Mouse (Mus musculus): ENCODE data around the gene Lrrc20. TPM values are rescaled to one million over a fixed set of nuclear protein-coding genes. Genes with fewer than 3 reads are reported as not detected.

Gene Lrrc20
- 9.3 and 10.9 TPM in 2 replicates for polyA plus RNA-seq (2012)

GRCm38 (mm10) chr10:61475594-61476439 lies at the start of gene Lrrc20:
Lrrc20 (plus strand) TSS chr10:61475801.

GRCm38 (mm10) chr10:61452645-61453044 lies 23.0 kb upstream of the Lrrc20 start, which contains the start of gene Eif4ebp2:
Eif4ebp2 (minus strand) TSS chr10:61452661.

Other genes with a start within 250 kb of the Lrrc20 start
- gene Adamts14, start 202.4 kb upstream of the Lrrc20 start, polyA plus RNA-seq (2012), result 0.91 and 1.8 TPM in 2 replicates
- 0.43 and 0.73 TPM in 2 replicates for gene Prf1, start 178.0 kb upstream of the Lrrc20 start, polyA plus RNA-seq (2012)
- gene Pald1, start 92.3 kb upstream of the Lrrc20 start, polyA plus RNA-seq (2012), result 0.07 and 0.14 TPM in 2 replicates
- gene Nodal, start 57.8 kb upstream of the Lrrc20 start, polyA plus RNA-seq (2012), result not detected in 2 replicates
- gene Eif4ebp2, start 23.1 kb upstream of the Lrrc20 start, polyA plus RNA-seq (2012), result 89.0 and 96.0 TPM in 2 replicates
- gene Npffr1, start 119.7 kb downstream of the Lrrc20 start, polyA plus RNA-seq (2012), result 0.02 TPM in 1 of 2 replicates, not detected in the other
- gene Ppa1, start 172.8 kb downstream of the Lrrc20 start, polyA plus RNA-seq (2012), result 38.7 and 46.2 TPM in 2 replicates
- gene Sar1a, start 204.5 kb downstream of the Lrrc20 start, polyA plus RNA-seq (2012), result 41.9 and 45.8 TPM in 2 replicates
- gene Tysnd1, start 219.7 kb downstream of the Lrrc20 start, polyA plus RNA-seq (2012), result 206 and 246 TPM in 2 replicates
- 4.3 TPM in 2 replicates for gene Aifm2, start 239.5 kb downstream of the Lrrc20 start, polyA plus RNA-seq (2012)